Mouse (Mus musculus) induced T-regulatory cell, adult 2 months (primary cell): ENCODE measurements around the gene Nckap5.

Source experiments
- DNase-seq: peaks from one replicate; pipeline ENCODE4 v3.0.0-alpha.2; 2012; ENCODE audit warnings: low read depth

Nckap5 gene

DNA sequence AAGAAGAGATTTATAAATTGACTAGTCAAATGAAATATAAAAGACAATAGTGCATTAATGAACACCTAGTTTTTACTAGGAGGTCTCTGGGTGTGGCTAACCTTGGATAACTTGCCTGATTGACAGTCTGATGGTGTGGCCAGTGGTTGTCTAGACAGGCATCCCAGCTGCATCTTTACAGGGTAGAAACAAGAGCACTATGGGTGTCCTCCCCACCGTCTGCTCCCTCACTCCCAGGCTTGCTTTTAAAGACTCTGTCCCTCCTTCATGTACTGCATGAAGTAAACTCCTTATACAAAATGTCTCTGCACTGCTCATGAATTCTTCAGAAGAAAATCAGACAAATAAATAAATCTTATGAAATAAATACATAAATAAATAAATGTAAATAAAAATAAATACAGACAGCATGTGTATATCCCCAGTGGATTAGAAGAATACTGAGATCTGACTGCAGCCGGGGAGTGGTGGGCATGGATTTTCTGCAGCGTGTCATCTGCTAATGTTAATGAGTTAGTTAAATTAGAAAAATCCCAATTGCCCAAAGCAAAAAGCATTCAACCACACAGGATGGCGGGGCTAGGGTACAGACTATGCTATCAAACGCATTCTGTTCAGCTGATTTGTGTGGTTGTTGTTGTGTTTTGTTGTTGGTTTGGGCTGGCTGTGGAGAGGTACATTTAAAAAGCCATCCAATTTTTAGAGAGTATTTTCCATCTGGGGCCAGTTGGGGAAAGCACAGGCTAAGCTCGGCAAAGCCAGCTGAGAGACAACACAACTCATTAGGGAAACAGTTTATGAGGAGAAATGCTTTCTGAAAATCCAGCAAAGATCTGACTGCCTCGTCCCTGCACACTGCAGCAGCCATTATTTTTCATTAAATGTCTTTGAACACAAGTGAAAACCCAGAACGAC is 130.3 kb downstream of the Nckap5 start:
- no peak for DNase-seq

DNA sequence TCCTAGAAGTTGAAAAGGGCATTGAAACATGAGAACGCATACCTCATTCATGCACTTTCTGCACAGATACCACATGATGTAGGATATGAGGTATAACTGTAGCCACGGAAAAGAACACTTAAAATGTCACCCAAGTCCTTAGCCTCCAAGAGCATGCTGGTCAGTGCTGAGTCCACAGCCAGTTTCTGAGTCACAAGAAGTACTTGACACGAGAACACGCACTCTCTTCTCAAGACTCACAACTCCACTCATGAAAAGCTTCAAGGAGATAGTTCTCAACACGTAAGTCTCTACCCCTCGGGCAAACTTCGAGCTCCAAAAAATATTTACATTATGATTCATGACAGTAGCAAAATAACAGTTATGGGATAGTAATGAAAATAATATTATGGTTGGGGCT is 137.0 kb downstream of the Nckap5 start:
- DNase-seq, result no peak

DNA sequence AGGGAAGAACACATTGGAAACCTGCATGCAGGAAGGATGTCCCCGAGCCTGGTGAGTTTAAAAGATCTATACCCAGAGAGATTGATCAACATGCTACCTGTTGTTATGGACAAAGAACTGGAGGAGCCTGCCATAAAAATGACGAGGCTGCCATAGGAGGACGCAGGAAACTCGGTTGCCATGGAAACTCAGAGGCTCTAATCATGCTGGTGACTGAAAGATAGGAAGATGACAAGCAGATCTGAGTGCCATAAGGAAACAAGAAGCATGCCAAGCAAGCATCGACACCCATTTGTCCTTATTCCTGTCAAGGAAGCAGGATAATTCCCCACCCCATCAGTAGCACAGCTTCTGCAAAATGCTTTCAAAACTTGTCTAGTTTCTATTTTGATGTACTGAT is 142.0 kb downstream of the Nckap5 start:
- DNase-seq, result no peak

DNA sequence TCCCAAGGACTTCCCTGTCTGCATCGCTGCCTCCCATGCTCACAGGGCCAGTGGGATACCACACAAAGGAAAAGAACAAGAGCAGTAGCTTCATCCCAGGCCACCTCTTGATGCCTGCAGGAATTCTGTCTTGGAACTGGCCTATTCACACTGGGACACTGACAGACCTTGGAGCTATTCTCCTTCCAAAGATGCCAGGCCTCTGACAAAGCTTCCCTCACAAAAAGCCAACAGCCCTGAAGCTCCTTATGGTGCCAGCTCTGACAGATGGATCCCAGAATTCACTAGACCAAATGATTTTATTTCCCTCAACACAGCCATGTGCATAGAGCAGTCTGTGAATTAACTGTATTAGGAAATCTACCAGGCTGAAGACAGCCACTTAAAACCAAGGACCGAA is 143.9 kb downstream of the Nckap5 start:
- no peak for DNase-seq

DNA sequence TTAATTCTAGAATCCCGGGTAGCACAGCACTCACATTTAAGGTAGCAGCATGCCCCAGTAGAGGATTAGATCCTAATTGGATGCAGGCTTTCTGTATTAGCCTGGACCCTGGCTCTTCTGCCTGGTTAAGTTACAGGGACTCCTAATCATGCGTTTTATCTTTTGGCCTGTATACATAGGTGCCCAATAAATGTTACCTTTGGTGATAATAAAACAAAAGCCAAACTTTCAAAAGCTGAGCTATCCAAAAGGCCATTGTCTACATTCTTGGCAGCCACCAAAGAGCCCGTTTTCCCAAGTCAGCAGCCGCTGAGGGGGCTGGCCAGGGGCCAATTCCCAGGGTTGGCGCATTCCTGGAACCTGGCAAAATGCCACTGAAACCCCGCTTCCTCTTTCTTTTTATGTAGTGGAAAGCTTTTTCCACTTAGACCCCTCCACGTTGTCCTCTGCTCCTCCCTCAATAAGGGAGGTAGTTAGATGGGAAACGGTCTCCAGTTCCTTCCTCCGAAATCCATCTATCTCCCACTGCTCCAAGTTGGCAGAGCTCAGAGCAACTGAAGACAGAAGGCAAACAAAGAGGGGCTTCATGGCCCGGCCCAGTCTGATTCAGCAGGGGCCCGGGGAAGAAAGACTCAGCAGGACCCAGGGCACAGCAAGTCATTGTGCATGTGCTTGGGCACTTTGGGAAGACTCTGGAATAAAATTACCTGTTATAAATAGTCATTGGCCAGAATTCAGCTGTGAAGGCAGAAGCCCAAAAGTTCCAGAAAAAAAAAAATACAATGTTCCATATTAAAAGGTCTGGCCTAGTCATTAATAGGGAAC is 146.8 kb downstream of the Nckap5 start:
- DNase-seq, result no peak

DNA sequence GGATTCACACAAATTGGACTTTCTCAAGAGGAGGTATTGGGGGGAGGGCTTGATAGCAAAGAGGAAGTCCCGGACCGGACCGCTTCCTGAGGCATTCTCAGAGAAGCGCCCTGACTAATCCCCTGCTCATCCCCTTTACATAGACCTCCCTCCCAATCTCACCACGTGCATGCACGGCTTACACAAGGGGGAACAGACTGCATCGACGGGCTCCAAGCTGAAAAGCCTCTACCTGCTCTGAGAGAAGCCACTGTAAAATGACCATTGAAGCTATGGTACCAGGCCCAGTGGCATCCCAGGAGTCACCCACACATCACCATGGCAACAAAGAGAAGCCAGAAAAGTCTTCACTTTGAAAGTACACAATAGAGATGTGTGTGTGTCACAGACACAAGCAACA is 148.8 kb downstream of the Nckap5 start:
- DNase-seq, result no peak

DNA sequence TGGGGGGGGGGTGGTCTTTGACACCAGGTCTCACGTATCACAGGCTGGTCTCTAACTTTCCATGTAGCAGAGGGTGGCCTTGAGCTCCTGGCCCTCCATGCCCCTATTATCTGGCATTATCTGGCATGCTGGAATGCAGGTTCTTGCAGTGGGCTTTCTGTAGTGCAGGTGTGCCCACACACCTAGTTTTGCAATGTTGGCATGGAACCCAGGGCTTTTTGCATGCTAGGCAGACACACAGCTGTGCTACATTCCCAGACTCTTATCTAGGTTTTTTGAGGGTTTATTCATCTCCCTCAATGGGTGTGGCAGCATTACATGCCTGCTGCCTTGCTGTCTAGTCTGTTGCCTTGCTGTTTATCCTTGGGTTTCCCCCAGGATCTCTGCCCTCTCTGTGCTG is 151.3 kb downstream of the Nckap5 start:
- DNase-seq, result no peak

DNA sequence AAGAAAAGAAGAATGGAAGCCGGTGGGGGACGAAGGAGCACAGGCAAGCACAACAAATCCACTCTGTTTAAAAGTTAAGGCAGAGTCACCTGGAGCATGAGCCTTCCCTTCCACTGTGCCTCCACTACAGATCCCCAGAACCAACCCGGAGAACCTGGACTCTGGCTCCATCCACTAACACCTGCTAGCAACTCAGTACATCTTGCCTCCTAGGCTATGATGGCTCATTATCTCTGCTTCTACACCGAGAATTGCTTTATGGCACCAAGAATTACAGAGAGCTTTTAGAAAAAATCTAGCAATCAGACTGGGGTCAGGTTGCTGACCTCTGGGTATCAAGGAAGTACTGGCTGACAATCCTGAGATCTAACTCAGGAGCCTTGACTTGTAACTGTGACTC is 153.3 kb downstream of the Nckap5 start:
- no peak for DNase-seq

DNA sequence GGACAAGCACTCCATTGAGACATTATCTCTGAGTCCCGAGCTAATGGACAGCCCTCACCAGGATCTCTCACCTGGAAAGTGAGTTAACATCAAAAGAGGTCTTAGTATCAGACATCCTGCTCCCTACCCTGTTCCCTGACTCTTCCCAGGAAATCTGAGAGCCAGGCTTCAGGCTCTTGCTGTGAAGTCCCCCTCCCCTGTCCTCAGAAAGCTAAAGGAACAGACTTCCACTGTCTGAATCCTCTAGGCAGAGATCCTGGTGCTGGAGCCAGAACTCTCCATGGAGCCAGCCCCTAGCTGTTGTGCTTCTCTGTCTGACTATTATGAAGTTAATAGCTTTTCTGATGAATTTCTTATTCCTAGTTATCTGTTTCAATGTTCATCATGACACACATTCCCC is 153.8 kb downstream of the Nckap5 start:
- no peak for DNase-seq

DNA sequence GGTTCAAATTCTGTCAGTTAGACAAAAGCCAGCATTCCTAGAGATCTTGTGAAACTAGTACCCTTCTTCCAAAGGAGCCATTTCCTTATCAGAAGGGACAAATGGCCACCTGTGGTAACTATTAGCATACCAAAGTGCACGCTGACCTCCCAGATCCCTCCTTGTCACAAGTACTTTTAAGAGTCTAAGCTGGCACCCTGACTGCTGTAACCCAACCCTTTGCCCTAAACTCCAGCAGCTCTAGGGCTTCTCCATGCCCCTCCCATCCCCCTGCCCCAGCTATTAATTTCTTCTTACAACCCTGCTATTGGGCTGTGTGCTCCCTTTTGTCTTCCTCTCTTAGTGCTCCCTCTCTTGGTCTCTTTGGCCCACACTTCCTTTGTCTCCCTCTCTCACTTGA is 155.5 kb downstream of the Nckap5 start:
- DNase-seq, result no peak

DNA sequence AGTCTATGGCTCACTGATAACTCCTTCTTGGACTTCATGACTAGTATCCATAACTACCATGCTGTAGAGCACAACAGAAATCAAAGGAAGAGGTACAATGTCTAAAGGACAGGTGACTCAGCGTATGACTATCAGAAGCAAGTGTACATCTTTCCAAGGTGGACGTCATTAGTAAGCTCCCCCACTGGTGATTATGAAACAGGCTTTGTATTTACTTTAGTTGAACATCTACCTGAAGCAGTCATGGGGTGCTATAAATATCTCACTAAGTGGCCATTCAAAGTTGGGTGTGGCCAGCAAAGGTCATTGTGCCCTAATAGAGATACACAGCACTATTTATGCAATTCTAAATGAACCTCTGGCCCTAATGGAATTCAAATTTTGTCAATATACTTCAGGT is 157.4 kb downstream of the Nckap5 start:
- no peak for DNase-seq

DNA sequence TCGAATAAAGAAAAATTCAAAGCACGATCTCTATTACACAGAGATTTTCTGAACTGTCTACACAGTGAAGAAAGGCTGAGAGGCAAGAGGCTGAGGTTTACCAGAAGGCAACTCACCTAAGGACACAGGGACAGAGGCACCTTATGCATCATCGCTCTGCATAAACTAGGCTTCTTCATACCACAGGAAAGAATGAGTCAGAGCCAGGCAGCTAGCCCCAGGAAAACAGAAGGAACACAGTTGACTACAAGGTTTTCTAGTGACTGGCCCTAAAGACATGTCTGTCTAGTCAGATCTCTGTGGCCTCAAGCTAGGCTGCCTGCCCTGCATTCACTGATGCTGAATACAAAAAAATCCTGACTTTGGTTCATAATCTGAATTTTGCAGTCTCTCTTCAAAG is 160.1 kb downstream of the Nckap5 start:
- DNase-seq, result no peak

DNA sequence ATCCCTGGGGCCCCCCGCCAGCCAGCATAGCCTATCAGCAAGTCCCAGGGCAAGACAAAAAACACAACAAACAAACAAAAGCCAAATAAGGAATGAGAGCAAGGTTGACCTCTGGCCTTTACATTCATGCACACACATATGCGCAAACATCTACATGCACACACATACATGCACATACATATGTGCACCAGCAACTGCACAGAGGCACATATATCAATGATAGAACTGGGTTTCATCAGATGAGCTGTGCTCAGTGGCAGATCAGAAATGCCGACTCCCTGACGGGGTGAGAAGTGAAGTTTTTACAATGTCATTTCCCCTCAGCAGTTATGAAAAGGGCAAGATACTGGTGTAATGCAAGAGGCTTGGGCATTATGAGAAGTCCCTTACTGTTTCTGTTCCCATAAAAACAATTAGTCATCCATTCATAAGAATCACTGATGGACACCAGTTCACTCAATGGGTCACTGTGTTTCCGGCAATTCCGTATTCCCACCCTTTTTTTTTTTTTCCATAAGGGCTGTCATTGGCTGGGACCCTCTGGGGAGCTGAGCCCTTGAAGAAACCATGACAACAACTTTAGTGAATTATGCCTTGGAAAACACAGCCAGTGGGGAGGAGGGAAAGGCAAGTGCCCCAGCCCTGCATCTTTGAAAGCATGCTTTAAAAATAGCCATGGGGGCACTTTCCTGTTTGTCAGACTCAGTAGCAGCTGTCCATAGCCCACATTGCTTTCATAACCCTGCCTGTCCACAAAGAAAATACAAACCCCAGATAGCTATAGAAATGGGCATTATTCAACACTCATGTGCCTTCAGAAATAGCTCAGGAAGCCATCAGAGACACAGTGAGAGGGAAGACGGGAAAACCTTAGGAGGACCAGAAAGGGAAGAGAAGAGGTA is 170.2 kb downstream of the Nckap5 start:
- DNase-seq, result no peak

DNA sequence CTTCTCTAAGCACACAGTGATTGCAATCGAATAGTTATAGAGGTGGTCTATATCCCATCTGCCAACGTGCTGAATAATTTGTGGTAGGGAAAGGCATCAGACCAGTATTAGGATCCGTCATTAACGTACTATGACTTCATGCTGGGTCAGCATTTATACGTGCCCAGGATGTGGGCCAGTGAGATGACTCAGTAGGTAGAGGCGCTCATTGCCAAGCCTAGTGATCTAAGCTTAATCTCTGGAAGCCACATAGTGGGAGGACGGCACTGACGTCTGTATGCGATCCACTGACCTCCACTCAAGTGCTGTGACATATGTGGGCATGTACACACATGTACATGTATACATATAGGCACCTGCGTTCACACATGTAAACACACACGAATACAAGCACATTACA is 171.9 kb downstream of the Nckap5 start:
- DNase-seq, result no peak

DNA sequence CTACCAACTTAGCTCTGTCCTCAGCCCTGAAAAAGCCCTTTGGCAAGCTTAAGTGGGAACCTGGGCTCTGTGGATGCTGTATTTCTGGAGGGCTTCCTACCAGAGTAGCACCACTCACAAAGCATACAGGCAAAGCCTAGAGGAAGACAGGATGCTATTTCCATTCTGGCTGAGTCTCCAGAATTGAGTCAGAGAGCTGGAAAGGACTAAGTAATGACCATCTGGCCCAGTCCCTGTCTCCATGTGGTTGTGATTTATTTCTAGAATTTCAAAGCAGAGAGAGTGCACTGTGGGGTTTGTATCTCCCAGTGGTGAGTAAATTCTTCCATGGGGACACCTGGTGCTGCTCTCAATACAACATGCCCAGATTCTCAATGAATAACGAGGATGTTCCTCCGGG is 174.4 kb downstream of the Nckap5 start:
- DNase-seq, result no peak

DNA sequence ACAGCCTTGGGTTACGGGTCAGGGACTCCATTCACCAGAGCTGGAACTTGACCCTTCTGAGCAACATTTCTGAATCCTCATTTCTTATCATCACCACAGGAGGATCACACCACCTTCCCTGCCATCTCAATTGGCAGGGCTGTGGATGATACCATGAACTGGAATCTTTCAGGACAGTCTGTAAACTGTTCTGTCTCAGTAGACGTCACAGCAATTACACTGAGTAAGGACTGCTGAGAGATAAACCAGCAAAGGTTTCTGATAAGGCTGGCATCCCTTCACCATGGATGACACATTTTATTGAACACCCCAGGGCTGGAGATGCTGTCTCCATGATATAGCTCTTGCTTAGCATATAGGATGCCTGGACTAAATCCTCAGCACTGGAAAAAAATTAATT is 178.5 kb downstream of the Nckap5 start:
- DNase-seq, result no peak

DNA sequence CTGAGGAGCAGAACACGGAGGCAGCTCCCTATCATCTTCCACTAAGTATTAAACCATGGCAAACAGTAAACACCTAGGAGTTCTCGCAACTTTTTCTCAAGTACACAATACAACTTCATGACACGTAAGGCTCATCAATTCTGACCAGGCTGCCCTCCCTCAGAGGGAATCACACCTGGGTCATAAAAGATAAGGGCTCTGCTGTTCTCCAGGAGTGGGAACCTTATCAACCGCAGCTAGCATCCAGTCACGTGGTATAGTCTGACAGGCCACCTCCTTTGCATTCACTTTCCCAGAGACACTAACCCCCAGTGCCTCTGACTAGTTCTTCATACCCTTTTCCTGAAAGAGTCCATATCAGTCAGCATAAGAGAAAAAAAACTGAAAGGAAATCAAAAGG is 179.8 kb downstream of the Nckap5 start:
- DNase-seq, result no peak

DNA sequence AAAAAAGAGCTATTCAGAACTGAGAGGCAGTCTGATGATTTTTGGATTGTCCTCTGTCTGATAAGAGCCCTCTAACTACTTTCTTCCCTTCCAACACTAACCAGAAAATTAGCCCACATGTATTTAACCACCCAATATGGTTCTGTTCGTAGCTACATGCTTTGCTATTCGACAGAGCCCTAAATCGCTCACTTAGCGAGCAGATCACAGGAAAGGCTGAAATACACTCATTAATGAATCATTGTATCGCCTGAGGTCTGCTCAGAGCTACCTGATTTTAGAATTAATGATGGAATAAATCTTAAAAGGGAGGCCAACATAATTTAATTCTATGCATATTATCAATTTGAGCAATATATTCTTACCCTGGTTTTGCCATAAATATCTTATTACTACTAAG is 187.8 kb downstream of the Nckap5 start:
- DNase-seq, result no peak

DNA sequence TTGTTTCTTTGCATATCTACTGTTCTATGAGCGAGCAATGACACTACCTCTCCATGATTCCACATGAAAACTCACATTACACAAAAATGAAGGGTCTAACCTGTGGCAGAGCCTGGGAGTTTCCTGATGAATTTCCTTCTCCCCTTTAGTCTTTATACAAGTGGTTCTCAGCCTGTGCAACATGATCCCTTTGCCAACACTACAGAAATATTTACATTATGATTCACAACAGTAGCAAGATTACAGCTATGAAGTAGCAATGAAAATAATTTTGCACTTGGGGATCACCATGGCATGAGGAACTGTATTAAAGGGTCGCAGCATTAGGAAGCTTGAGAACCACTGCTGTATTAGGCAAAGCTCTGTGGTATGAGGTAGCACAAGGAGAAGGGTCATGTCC is 191.1 kb downstream of the Nckap5 start:
- no peak for DNase-seq

DNA sequence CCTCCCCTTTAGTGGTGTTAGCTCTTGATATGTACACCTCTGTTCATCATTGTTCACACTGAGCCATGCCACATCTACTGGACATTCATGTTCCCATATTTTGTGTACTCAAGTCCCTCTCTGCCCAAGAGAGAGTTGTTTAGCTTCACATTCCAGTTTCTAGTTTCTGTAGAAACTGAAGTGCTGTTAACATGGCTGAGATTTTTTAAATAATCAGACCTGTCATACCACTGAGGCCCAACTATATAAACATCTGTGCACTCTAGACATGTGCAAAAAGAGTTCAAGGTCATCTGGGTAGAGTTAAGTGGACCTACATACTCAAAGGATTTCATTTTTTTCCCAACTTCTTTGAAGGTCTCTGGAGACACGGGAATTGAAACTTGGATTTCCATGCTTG is 193.1 kb downstream of the Nckap5 start:
- no peak for DNase-seq

DNA sequence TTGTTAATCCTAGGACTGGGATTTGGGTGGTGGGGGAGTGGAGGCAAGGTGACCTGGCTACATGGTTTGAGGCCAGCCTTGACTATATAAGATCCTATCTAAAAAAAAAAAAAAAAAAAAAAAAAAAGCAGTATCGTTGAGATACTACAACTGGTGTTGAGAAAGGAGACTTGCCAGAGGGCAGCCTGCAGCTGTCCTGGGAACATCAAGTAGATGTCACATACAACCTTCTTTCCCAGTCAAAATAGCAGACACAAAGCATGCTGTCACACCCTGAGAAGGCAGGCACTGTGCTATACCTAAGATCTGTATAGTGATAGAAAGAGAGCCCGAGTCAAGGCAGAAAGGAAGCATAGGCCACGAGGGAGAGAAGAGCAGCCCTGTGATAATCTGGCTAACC is 204.4 kb downstream of the Nckap5 start:
- no peak for DNase-seq

DNA sequence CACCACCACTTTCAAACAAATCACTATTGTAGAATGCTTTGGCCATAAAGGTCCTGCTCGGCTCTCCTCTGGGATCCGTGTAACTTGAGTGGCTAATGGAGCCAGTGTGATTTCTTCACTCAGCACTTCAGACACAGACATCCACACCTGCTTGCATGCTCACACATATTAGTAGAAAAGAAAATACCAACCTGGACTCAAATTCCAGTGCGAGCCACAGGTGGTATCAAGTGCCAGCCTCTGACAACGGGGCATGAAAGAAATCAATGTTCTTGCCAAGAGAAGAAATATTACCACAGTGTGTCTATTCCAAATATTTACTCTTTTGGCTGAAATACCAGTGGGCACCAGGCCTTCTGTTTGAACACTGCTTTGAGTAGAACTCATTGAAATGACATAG is 208.6 kb downstream of the Nckap5 start:
- DNase-seq, result no peak
